Mouse (Mus musculus) kidney, postnatal 25 days (tissue): Measurements from ENCODE around the gene Dhx9.
"Not testable (repeated sequence)": the region's sequence is repeated elsewhere in the genome, so short reads cannot be mapped to it uniquely, and the experiment has no call there.

ENCODE experiments used
- DNase-seq, 2 experiments: peaks; one replicate each; pipeline ENCODE4 v3.0.0; 2021; ENCODE audit warnings: mixed read lengths in 2 of 2

Dhx9 gene

DNA sequence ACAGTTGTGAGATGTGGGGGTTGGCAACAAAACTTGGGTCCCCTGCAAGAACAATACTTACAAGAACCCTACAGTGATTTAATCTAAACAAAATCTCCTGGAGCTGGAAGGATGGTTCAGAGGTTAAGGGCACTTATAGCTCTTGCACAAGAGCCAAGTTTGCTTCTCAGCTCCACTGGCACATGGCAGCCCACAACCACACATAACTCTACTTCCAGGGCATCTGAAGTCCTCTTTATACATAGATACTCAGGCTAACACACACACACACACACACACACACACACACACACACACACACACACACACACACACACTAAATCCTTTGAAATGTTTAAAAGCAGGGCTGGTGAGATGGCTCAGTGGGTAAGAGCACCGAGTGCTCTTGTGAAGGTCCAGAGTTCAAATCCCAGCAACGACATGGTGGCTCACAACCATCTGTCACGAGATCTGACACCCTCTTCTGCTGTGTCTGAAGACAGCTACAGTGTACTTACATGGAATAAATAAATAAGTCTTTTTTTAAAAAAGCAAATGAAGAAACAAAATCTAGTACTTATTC lies 71.1 kb downstream of the Dhx9 start:
- DNase-seq = not testable (repeated sequence)

DNA sequence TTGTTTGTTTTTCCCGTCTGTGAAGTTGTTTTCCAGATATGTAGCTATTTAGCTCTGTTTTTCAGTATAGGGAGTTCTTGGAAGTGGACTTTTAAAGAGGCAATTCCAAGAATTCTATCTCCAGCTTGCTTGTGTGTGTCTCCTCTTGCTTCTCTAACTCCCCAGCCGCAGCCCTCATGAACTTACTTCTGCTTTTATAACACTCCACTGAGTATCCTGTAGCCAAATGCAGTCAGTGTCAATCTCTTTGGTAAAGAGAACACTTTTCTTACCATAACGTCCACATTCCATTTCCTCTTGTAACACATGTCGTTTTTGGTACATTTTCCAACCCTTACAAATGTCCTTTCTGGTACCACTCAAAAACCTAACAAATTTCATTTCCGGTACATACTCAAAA lies 71.7 kb downstream of the Dhx9 start:
- DNase-seq = not testable (repeated sequence)

DNA sequence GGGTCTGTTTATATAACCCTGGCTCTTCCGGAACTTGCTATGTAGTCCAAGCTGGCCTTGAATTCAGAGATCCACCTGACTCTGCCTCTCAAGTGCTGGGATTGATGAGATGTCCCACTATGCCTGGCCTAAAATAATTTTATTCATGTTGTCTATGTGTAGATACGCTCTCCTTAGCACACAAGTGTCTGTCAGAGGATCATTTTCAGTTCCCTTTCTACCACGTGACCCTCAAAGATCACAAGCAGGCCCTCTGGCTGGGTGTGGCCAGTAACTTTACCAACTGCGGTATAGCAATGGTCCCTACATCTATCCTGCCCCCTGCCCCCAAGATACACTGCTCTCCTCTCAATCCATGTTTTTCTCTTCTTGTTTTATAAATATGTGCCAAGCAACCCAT lies 72.5 kb downstream of the Dhx9 start:
- DNase-seq = peak; percentile 12 to 52

DNA sequence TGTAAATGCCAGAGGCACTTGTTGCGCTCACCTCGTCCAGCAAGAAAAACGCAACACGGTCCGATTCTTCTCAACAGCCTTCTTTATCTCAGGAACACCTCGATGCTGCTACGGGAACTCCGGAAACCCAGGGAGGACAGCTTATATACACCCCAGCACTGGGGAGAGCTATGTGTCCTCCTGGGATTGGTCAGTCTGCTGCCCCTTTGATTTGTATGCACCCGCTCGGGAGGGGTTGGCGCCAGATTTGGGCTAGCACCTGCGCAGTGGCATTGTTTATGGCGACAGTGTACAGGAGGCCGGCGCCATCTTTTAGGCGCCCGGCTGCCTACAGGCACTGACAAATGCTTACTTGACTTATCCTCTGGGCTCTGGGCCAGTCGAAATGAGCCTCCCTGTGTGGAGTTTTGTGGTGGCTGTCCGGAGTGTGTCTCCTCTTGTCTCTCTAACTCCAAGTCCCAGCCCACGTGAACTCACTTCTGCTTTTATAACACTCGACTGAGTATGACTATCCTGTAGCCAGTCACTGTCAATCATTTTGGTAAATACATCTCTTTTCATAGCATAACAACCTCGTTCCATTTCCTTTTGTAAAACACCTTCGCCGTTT lies 73.2 kb downstream of the Dhx9 start:
- peak; percentile 13 to 74 for DNase-seq

DNA sequence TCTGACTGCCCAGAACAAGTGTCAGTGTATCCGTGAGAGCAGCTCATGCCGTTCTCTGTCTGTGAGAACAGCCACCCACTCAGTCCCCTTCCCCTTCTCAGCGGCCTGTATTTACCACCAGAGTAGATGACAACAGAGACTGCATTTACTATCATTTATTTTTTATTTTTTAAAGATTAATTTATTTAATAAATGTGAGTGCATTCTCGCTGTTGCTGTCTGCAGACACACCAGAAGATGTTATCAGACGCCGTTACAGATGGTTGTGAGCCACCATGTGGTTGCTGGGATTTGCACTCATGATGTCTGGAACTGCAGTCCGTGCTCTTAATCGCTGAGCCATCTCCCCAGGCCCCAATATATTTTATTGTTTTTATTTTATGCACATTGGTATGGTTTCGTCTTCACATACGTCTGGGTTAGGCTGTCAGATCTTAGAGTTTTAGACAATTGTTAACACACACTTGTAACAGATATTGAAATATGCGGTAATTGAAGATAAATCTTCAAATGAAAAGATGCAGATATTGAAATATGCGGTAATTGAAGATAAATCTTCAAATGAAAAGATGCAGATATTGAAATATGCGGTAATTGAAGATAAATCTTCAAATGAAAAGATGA lies 74.0 kb downstream of the Dhx9 start:
- not testable (repeated sequence) for DNase-seq

DNA sequence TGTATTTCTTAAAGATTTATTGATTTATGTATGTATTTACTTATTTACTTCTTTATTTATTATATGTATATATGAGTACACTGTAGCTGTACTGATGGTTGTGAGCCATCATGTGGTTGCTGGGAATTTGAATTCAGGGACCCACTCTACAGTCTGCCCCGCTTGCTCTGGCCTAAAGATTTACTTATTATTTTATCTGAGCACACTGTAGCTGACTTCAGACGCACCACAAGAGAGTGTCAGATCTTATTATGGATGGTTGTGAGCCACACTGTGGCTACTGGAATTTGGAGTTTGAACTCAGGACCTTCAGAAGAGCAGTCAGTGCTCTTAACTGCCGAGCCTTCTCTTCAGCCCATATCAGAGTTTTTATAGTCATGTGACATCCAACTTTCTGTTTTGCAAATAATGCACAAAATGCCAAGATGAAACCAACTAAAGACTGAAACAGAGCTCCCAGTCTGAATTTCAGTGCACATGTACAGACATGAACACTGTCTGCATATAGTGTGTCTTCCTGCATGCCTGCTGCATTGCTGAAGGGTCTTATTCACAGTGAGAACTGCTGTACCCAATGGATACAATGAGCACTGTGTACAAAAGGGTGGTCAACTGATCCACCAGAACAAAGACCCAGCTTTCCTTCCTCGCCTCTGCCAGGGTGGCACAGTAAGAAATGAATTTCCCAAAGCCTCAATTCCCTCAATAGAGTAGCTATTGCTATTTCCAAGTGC lies 74.6 kb downstream of the Dhx9 start:
- not testable (repeated sequence) for DNase-seq

DNA sequence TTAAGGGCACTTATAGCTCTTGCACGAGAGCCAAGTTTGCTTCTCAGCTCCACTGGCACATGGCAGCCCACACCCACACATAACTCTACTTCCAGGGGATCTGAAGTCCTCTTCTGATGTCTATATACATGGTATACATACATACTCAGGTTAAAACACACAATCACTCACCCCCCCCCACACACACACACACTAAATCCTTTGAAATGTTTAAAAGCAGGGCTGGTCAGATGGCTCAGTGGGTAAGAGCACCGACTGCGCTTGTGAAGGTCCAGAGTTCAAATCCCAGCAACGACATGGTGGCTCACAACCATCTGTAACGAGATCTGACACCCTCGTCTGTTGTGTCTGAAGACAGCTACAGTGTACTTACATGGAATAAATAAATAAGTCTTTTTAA lies 75.7 kb downstream of the Dhx9 start:
- DNase-seq = no peak

DNA sequence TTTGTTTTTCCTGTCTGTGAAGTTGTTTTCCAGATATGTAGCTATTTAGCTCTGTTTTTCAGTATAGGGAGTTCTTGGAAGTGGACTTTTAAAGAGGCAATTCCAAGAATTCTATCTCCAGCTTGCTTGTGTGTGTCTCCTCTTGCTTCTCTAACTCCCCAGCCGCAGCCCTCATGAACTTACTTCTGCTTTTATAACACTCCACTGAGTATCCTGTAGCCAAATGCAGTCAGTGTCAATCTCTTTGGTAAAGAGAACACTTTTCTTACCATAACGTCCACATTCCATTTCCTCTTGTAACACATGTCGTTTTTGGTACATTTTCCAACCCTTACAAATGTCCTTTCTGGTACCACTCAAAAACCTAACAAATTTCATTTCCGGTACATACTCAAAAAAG lies 76.5 kb downstream of the Dhx9 start:
- DNase-seq = not testable (repeated sequence)

DNA sequence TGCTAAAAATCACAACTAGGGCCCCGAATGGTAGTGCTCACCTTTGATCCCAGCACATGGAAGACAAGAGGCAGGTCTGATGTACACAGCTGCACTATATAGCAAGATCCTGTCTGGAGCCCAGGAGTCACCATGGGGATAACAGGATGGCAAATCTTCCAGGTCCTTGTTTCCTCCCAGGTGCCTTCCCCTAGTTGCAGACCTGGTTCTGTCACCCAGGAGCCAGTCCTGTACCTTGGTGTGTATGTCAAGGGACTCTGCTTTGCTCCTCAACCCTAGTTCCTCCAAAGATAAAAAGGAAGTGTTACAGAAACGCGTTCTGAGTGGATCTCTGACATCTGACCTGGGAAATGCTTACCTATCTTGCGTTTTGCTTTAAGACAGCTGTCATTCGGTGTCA lies 79.2 kb downstream of the Dhx9 start:
- DNase-seq = not testable (repeated sequence)

DNA sequence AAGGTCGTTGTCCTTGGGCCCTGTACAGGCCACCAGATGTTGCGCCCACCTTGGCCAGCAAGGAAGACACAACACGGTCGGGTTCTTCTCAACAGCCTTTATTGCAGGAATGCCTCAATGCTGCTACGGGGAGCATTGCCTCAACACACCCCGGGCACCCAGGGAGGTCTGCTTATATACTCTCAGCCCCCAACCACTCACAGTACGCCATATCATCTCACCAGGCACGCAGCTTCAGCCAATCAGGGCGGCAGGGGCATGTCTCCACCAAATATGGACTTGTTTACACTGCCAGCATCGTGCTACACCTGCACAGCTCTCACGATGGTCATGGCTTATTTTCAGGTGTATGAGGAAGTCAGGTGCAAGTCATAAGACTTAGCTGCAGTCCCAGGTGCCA lies 79.8 kb downstream of the Dhx9 start:
- DNase-seq = not testable (repeated sequence)
